Mouse (Mus musculus): ENCODE measurements around the gene Bbof1. TPM values are rescaled to one million over a fixed set of nuclear protein-coding genes. Genes with fewer than 3 reads are reported as not detected.

Bbof1 gene
- polyA plus RNA-seq, 1 experiment from 2014 or later, result 5.2 TPM

DNA sequence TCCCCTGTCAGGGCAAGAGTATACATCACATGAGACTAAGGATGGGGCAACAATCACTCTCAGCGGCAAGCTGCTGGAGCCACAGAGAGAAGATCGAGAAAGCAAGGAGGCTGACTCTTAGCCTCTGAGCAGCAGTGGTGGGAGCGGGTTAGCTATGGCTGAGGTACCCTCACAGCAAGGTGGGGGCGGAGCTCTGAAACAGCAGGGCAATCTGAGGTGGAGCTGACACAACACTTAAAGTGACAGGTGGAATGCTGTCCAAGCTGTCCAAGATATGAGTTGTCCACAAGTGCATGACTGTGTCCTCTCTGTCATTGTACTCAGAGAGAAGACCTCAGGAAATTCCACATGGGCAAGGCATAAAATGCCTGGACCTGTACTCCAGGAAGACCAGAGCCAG, 26.5 kb upstream of the Bbof1 start:
- Histone ChIP-seq H3K27me3 (ENCODE audit: control insufficient read depth, insufficient read depth, low read length) (no peaks in the 10 kb centered on the region), H3K9me3 (ENCODE audit: control insufficient read depth, low read length) (no peaks in the 10 kb centered on the region)
- WGBS, result 84% methylated on average over 4 of the region's 4 CpGs

DNA sequence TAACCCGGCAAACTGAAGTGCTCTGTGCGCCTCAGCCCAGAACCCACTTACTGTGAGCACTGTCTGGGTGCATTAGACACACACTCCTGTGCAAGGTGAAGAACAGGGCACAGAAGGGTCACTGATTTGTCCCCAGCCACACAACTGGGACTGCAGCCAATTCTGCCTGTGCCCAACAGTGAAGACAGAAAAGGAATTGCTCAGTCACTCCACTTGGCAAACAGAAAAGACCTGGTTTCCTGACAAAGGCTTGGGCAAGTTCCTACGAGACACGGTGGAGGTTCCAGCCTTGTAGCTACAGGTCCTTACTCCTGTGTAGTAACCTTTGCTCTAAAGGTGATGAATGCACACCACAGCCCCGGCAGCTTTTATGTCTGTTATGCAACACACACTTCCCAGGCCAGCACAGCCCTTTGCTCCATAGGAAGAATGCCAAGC, 24.2 kb upstream of the Bbof1 start:
- Histone ChIP-seq H3K4me2 (ENCODE audit: low read depth, low read length) (no peak overlapping the region), H3K4me1 (ENCODE audit: control insufficient read depth, insufficient read depth, low read length) (no peaks in the 10 kb centered on the region), H3K9me3 (ENCODE audit: control insufficient read depth, low read length) (no peaks in the 10 kb centered on the region), H3K27ac (ENCODE audit: low read depth, low read length) (no peak overlapping the region), H3K9ac (replicated peaks; ENCODE audit: low read depth, low read length) (no peak overlapping the region), H3K36me3 (ENCODE audit: control insufficient read depth, insufficient read depth, low read length) (no peaks in the 10 kb centered on the region; the same call in 1 of the 2 replicates), H3K4me3 (ENCODE audit: low read depth, low read length) (no peak overlapping the region), H3K27me3 (ENCODE audit: control insufficient read depth, insufficient read depth, low read length) (no peaks in the 10 kb centered on the region)
- ATAC-seq (ENCODE audit: low read depth), result no peak
- WGBS, result 67% methylated on average over 5 of the region's 5 CpGs

More for the DNA sequence above, 26.5 kb upstream of the Bbof1 start:
- Histone ChIP-seq H3K9ac (replicated peaks; ENCODE audit: low read depth, low read length) (no peak overlapping the region), H3K4me2 (ENCODE audit: low read depth, low read length) (no peak overlapping the region), H3K36me3 (ENCODE audit: control insufficient read depth, insufficient read depth, low read length) (no peaks in the 10 kb centered on the region; the same call in 1 of the 2 replicates), H3K27ac (ENCODE audit: low read depth, low read length) (no peak overlapping the region), H3K4me1 (ENCODE audit: control insufficient read depth, insufficient read depth, low read length) (no peaks in the 10 kb centered on the region), H3K4me3 (ENCODE audit: low read depth, low read length) (no peak overlapping the region)
- no peak for ATAC-seq (ENCODE audit: low read depth)

DNA sequence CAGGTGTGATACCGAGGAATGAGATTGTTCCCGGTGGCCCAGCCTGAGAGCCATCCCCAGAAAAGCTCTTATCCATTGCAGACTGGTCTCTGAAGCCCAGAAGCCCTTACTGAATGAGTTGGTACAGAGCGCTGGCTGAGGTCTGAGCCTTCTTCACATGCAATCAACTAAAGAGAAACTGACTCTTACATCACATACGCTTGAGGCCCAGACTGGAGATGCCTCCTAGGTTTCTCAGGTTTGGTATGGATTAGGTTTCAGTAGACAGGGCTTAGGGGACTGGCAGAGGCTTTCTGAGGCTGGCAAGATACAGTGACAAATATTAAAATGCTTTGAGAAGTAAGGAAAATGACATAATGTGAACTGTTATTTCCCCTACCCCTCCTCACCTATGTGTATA, 23.5 kb upstream of the Bbof1 start:
- Histone ChIP-seq H3K4me1 (ENCODE audit: control insufficient read depth, insufficient read depth, low read length) (no peaks in the 10 kb centered on the region), H3K27ac (ENCODE audit: low read depth, low read length) (no peak overlapping the region), H3K4me3 (ENCODE audit: low read depth, low read length) (no peak overlapping the region), H3K27me3 (ENCODE audit: control insufficient read depth, insufficient read depth, low read length) (no peaks in the 10 kb centered on the region), H3K9ac (replicated peaks; ENCODE audit: low read depth, low read length) (no peak overlapping the region), H3K36me3 (ENCODE audit: control insufficient read depth, insufficient read depth, low read length) (no peaks in the 10 kb centered on the region; the same call in 1 of the 2 replicates), H3K4me2 (ENCODE audit: low read depth, low read length) (no peak overlapping the region), H3K9me3 (ENCODE audit: control insufficient read depth, low read length) (no peaks in the 10 kb centered on the region)
- WGBS, result 94% methylated on average over 4 of the region's 4 CpGs
- no peak for ATAC-seq (ENCODE audit: low read depth)

DNA sequence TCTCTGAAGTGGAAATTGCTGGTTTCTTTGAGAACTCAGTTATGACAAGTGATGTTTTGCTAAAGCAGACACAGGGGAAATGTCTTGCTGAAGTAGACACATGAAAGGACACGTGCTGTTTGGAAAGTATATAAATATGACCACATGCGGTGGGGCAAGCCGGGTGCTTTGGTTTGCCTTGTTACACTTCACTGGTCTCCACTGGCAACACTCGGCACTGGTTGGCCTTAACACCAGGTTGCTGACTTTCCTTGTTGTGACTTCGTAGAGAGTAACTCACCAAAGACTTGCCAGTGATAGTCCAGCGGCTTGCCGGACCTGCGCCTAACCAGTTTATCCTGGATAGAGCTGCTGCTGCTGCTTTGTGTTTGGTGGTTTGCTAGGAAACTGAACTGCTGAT, 20.8 kb upstream of the Bbof1 start:
- no peak for ATAC-seq (ENCODE audit: low read depth)
- H3K36me3 ChIP-seq (ENCODE audit: control insufficient read depth, insufficient read depth, low read length), result no peaks in the 10 kb centered on the region; the same call in 1 of the 2 replicates
- no peaks in the 10 kb centered on the region for H3K9me3 ChIP-seq (ENCODE audit: control insufficient read depth, low read length)
- 91% methylated on average over 8 of the region's 8 CpGs for WGBS
- no peak overlapping the region for H3K27ac ChIP-seq (ENCODE audit: low read depth, low read length)
- no peak overlapping the region for H3K4me2 ChIP-seq (ENCODE audit: low read depth, low read length)
- no peak overlapping the region for H3K4me3 ChIP-seq (ENCODE audit: low read depth, low read length)
- H3K27me3 ChIP-seq (ENCODE audit: control insufficient read depth, insufficient read depth, low read length), result no peaks in the 10 kb centered on the region
- H3K9ac ChIP-seq (replicated peaks; ENCODE audit: low read depth, low read length), result no peak overlapping the region
- no peaks in the 10 kb centered on the region for H3K4me1 ChIP-seq (ENCODE audit: control insufficient read depth, insufficient read depth, low read length)

DNA sequence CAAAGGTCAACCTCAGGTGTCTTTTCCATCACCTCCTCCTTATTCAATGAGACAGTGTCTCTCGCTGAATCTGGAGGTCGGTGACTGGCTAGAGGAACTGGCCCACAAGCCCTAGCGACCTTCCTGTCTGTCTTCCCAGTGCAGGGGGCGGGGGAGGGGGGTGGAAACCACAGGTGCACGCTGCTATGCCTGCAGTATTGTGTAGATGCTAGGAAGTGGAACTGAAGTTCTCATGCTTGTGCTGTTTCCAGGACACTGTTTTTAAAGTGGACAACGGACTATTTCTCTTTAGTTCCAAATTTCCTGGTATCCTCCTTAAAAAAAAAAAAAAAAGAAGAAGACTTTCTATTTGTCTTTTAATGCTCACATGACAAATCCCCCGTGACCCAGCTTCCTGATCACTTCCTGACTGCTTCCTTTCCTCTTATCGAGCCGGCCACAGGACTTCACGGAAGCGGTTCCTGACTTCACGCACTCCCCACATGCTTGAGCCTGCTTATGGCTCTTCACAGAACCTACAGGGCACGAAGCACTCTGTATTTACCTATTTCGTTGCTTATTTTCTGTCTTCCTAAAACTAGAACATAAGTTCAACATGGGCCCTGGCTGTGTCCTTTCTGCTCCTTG, 20.0 kb upstream of the Bbof1 start:
- no peak overlapping the region for H3K9ac ChIP-seq (replicated peaks; ENCODE audit: low read depth, low read length)
- no peak overlapping the region for H3K4me3 ChIP-seq (ENCODE audit: low read depth, low read length)
- H3K27me3 ChIP-seq (ENCODE audit: control insufficient read depth, insufficient read depth, low read length), result no peaks in the 10 kb centered on the region
- no peak overlapping the region for H3K4me2 ChIP-seq (ENCODE audit: low read depth, low read length)
- ATAC-seq (ENCODE audit: low read depth), result no peak
- no peaks in the 10 kb centered on the region; the same call in 1 of the 2 replicates for H3K36me3 ChIP-seq (ENCODE audit: control insufficient read depth, insufficient read depth, low read length)
- no peaks in the 10 kb centered on the region for H3K9me3 ChIP-seq (ENCODE audit: control insufficient read depth, low read length)
- 75% methylated on average over 14 of the region's 14 CpGs for WGBS
- H3K4me1 ChIP-seq (ENCODE audit: control insufficient read depth, insufficient read depth, low read length), result no peaks in the 10 kb centered on the region
- H3K27ac ChIP-seq (ENCODE audit: low read depth, low read length), result no peak overlapping the region

DNA sequence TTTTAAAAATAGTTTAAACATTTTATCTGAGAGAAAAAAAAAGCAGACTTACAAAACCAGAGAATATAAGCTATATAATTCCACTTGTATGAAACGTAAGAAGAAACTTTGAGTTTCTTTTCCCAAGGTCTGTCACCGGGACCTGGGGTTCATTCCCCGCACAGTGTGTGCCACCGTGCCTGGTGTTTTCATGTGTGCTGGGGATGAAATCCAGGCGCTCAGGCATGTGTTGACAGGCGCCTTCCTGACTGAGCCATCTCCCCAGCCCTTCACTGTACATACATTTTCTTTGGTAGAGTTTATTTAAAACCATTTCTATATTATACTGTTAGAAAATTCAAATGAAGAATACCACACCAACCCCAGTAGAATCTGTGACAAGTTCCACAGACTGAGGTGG, 18.5 kb upstream of the Bbof1 start:
- Histone ChIP-seq H3K4me1 (ENCODE audit: control insufficient read depth, insufficient read depth, low read length) (no peaks in the 10 kb centered on the region), H3K4me3 (ENCODE audit: low read depth, low read length) (no peak overlapping the region), H3K4me2 (ENCODE audit: low read depth, low read length) (no peak overlapping the region), H3K36me3 (ENCODE audit: control insufficient read depth, insufficient read depth, low read length) (no peaks in the 10 kb centered on the region; the same call in 1 of the 2 replicates), H3K27ac (ENCODE audit: low read depth, low read length) (no peak overlapping the region), H3K27me3 (ENCODE audit: control insufficient read depth, insufficient read depth, low read length) (no peaks in the 10 kb centered on the region), H3K9ac (replicated peaks; ENCODE audit: low read depth, low read length) (no peak overlapping the region), H3K9me3 (ENCODE audit: control insufficient read depth, low read length) (no peaks in the 10 kb centered on the region)
- ATAC-seq (ENCODE audit: low read depth), result no peak
- WGBS, result 90% methylated on average over 6 of the region's 6 CpGs

DNA sequence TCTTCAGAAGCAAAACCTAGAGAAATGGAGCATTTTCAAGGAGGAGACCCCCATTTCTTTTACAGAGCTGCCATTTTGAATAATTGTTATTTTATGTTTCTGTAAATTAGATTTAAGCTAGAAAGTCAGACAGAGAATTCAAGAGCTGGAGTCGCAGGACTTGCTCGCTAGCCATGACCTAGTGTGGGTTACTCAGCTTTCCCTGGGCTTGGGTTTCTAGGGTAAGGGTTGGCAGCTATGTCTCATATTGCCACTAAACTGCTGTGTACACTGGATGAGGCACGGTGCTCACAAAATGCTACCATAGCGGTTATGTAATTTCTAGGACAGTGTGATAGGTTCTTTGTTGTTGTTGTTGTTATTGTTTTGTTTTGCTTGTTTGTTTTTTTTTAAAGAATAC, 16.2 kb upstream of the Bbof1 start:
- Histone ChIP-seq H3K4me2 (ENCODE audit: low read depth, low read length) (no peak overlapping the region), H3K4me3 (ENCODE audit: low read depth, low read length) (no peak overlapping the region), H3K27ac (ENCODE audit: low read depth, low read length) (no peak overlapping the region), H3K9me3 (ENCODE audit: control insufficient read depth, low read length) (no peaks in the 10 kb centered on the region), H3K27me3 (ENCODE audit: control insufficient read depth, insufficient read depth, low read length) (no peaks in the 10 kb centered on the region), H3K9ac (replicated peaks; ENCODE audit: low read depth, low read length) (no peak overlapping the region), H3K36me3 (ENCODE audit: control insufficient read depth, insufficient read depth, low read length) (no peaks in the 10 kb centered on the region), H3K4me1 (ENCODE audit: control insufficient read depth, insufficient read depth, low read length) (no peaks in the 10 kb centered on the region)
- 98% methylated on average over 4 of the region's 4 CpGs for WGBS
- no peak for ATAC-seq (ENCODE audit: low read depth)

DNA sequence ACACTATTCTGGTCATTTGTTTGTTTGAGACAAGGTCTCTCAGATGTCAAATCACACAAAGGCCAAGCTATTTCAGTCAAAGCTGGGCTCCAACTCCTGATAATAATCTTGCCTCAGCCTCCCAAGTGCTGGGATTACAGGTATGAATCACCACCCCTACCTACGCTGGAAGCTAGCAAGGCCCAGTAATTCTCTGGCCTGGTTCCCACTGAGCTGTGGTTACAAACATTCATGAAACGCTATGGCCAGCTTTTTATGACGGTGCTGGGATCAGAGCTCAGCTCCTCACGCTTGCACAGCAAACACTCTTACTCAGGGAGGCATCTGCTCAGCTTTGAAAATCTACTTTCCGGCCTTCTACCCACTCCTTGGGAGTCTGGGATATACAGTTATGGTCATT, 15.0 kb upstream of the Bbof1 start:
- H3K9ac ChIP-seq (replicated peaks; ENCODE audit: low read depth, low read length), result no peak overlapping the region
- ATAC-seq (ENCODE audit: low read depth), result no peak
- H3K4me3 ChIP-seq (ENCODE audit: low read depth, low read length), result no peak overlapping the region
- H3K36me3 ChIP-seq (ENCODE audit: control insufficient read depth, insufficient read depth, low read length), result no peaks in the 10 kb centered on the region
- H3K4me1 ChIP-seq (ENCODE audit: control insufficient read depth, insufficient read depth, low read length), result no peaks in the 10 kb centered on the region
- 92% methylated on average over 5 of the region's 5 CpGs for WGBS
- H3K27ac ChIP-seq (ENCODE audit: low read depth, low read length), result no peak overlapping the region
- H3K27me3 ChIP-seq (ENCODE audit: control insufficient read depth, insufficient read depth, low read length), result no peaks in the 10 kb centered on the region
- no peaks in the 10 kb centered on the region for H3K9me3 ChIP-seq (ENCODE audit: control insufficient read depth, low read length)
- H3K4me2 ChIP-seq (ENCODE audit: low read depth, low read length), result no peak overlapping the region

DNA sequence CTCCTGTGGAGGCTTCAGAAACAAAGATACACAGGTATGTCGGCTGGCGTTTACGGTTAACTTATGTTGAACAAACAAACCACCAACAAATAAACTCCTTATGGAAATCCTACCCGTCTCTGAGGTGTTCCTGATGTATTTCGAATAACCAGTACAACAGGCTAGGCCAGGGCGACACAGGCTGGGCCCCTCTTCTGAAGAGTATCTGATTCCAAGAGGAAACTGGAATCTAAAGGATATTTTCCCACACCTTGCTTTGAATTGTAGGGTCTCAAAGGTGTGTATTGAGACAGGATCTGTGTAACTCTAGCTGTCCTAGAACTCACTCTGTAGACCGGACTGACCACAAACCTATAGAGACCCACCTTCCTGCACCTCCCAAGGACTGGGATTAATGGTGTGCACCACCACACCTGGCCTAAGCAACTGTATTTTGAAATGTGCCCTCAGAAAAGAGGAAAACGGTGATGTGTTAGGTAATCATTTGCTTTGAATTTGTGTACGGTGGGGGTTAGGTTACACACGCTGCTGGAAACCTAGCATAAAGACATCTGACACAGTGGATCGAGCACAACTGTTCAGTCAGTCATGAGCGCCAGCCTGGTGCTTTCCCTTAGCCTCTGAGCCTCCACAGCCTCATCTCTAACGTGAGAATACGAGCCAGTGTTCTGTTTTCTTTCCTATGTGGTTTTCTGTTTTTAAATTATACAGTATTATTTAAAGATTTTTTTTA, 11.8 kb upstream of the Bbof1 start:
- Histone ChIP-seq H3K9me3 (ENCODE audit: control insufficient read depth, low read length) (no peaks in the 10 kb centered on the region), H3K9ac (replicated peaks; ENCODE audit: low read depth, low read length) (no peak overlapping the region), H3K4me1 (ENCODE audit: control insufficient read depth, insufficient read depth, low read length) (no peaks in the 10 kb centered on the region), H3K36me3 (ENCODE audit: control insufficient read depth, insufficient read depth, low read length) (no peaks in the 10 kb centered on the region), H3K27me3 (ENCODE audit: control insufficient read depth, insufficient read depth, low read length) (no peaks in the 10 kb centered on the region), H3K4me3 (ENCODE audit: low read depth, low read length) (no peak overlapping the region), H3K4me2 (ENCODE audit: low read depth, low read length) (no peak overlapping the region), H3K27ac (ENCODE audit: low read depth, low read length) (no peak overlapping the region)
- 94% methylated on average over 14 of the region's 14 CpGs for WGBS
- no peak for ATAC-seq (ENCODE audit: low read depth)
